Mouse (Mus musculus) intestine, embryonic 16.5 days (tissue): ENCODE measurements around the gene Gab1. TPM values are rescaled to one million over a fixed set of nuclear protein-coding genes. Genes with fewer than 3 reads are reported as not detected.
A peak's percentile ranks its signal among the peaks of the same experiment; 100 is the strongest.

Experiments used
- ATAC-seq: fragments of 200-750 bp; cut with Nextera tagmentation; 2 replicates; pipeline ENCODE4 v1.8.0; 2017; ENCODE audit warnings: moderate TSS enrichment, moderate library complexity
- H3K27ac ChIP-seq: fragments of 300-500 bp; sonication (generic); 2 replicates; pipeline ENCODE4 v1.5.1; 2014; ENCODE audit warnings: mild to moderate bottlenecking, low read length
- H3K27me3 ChIP-seq: fragments of 300-500 bp; sonication (generic); replicated peaks from 2 replicates; pipeline ENCODE4 v1.6.1; 2014; ENCODE audit warnings: low read length, control low read depth, mixed read lengths; ENCODE audit not compliant: control insufficient read depth, insufficient read depth
- H3K36me3 ChIP-seq: fragments of 300-500 bp; sonication (generic); 2 replicates; pipeline ENCODE4 v1.6.1; 2014; ENCODE audit warnings: low read length, control low read depth; ENCODE audit not compliant: control insufficient read depth, insufficient read depth
- H3K4me1 ChIP-seq: fragments of 300-500 bp; sonication (generic); 2 replicates; pipeline ENCODE4 v1.6.1; 2014; ENCODE audit warnings: low read length, control low read depth, mixed read lengths; ENCODE audit not compliant: control insufficient read depth, insufficient read depth
- H3K4me2 ChIP-seq: fragments of 300-500 bp; sonication (generic); 2 replicates; pipeline ENCODE4 v1.6.1; 2014; ENCODE audit warnings: low read depth, low read length, control low read depth
- H3K4me3 ChIP-seq: fragments of 300-500 bp; sonication (generic); 2 replicates; pipeline ENCODE4 v1.5.1; 2014; ENCODE audit warnings: mild to moderate bottlenecking, low read length
- H3K9ac ChIP-seq: fragments of 300-500 bp; sonication (generic); 2 replicates; pipeline ENCODE4 v1.6.1; 2014; ENCODE audit warnings: low read depth, low read length
- H3K9me3 ChIP-seq: fragments of 300-500 bp; sonication (generic); 2 replicates; pipeline ENCODE4 v1.6.1; 2016; ENCODE audit warnings: low read length, control low read depth; ENCODE audit not compliant: control insufficient read depth
- WGBS: fragments of 180-500 bp; shearing (Covaris S2); extraction: QIAGEN DNeasy Blood & Tissue Kit; methylation state at CpG from one replicate; pipeline ENCODE4 v1.1.7; 2014; 5-methylcytosine and 5-hydroxymethylcytosine counted together
- polyA plus RNA-seq: library from polyadenylated mRNA; unstranded; fragments of >200 nt; fragmentation: Nextera tagmentation; extraction: Ambion mirVana; gene quantifications from 2 replicates; pipeline ENCODE4 v1.2.1, GENCODE M21; 2015

The Gab1 gene
- polyA plus RNA-seq, 1 experiment from 2014 or later, result 9.0 TPM

DNA sequence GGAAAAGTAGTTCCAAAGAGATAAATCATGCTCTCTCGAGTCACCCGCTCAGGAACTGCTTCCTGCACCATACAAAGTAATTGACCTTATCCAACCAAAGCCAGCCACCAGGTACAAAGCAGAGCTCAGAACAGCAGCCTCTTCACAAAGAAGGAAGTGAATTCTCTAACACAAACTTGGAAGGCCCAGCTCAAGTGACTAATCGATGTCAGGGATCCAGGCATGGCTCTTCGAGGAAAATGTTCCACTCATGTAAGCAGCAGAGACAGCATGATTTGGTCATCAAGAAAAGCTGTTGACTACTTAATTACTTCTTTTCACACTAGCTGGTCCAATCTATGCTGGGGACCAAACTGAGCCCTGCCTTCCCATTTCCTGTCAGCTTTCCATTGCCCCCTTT lies 69.4 kb downstream of the Gab1 start:
- Histone ChIP-seq H3K9me3 (no peaks in the 10 kb centered on the region), H3K9ac (no peak overlapping the region), H3K27me3 (no peaks in the 10 kb centered on the region), H3K4me2 (no peak overlapping the region), H3K4me1 (peaks cover 28% of the 10 kb centered on the region), H3K4me3 (no peak overlapping the region), H3K27ac (peak overlapping the region; percentile 49), H3K36me3 (no peaks in the 10 kb centered on the region)
- peak; percentile 22; the same call in 1 of the 2 replicates for ATAC-seq
- WGBS, result 40% methylated on average over 4 of the region's 4 CpGs

DNA sequence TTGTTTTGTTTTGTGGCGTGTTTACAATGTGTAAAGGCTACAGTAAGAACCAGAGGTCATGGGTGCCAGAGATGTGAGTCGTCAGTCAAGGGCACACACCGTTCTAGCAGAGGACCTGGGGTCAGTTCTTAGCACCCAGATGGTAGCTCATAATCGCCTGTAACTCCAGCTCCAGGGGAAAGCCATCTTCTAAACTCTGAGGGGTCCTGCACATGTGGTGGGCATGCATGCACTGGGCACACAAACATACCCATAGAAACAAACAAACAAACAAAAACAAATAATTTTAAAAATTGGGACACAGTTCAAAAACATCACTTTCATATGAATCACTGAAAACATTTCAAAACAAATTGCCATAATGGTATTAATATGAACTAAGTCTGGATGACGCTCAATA lies 69.9 kb downstream of the Gab1 start:
- Histone ChIP-seq H3K4me2 (no peak overlapping the region), H3K27me3 (no peaks in the 10 kb centered on the region), H3K9ac (no peak overlapping the region), H3K9me3 (no peaks in the 10 kb centered on the region), H3K36me3 (no peaks in the 10 kb centered on the region), H3K4me1 (peaks cover 27% of the 10 kb centered on the region), H3K27ac (0 out of 2 replicates have a peak overlapping the region, but pooled peaks have one; percentile 49), H3K4me3 (no peak overlapping the region)
- no peak for ATAC-seq
- 90% methylated on average over 5 of the region's 5 CpGs for WGBS

- ATAC-seq, result no peak
- Histone ChIP-seq H3K4me2 (peak overlapping the region; percentile 13; the same call in 1 of the 2 replicates), H3K4me1 (peaks cover 14% of the 10 kb centered on the region), H3K36me3 (no peaks in the 10 kb centered on the region), H3K27me3 (no peaks in the 10 kb centered on the region), H3K9ac (no peak overlapping the region), H3K9me3 (no peaks in the 10 kb centered on the region), H3K27ac (peak overlapping the region; percentile 30; the same call in 1 of the 2 replicates), H3K4me3 (no peak overlapping the region)
- WGBS, result 50% methylated on average over 13 of the region's 13 CpGs
Observed at GRCm38 (mm10) chr8:80807807-80808505, 72.4 kb downstream of the Gab1 start.

DNA sequence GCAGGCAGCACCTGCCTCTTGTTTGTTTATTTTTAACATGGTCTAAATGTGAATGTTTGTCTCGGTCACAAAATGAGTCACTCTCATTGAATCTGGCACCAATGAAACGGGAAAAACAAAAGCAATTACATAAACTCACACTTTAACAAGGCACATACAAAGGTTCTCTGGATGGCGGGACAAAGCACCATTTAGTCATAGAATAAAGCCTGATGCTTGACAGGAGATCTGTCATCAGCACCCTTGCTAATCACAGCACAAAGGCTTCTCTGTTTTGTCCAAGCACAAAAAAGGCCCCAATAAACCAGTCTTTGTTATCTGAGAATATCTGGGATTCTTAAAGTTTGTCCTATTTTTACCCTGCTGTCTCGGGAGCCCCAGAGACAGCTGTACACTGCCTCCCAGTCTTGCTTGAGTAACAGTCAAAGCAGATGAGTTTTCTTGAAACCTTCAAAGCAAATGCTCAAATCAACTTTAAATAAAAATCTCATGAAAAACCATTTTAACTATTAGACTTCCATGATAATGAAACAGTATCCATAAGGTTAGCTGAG lies 76.2 kb downstream of the Gab1 start:
- Histone ChIP-seq H3K9ac (no peak overlapping the region), H3K27me3 (no peaks in the 10 kb centered on the region), H3K9me3 (peaks cover 5% of the 10 kb centered on the region; the same call in 1 of the 2 replicates), H3K4me3 (no peak overlapping the region), H3K36me3 (no peaks in the 10 kb centered on the region), H3K4me1 (no peaks in the 10 kb centered on the region), H3K27ac (no peak overlapping the region), H3K4me2 (no peak overlapping the region)
- ATAC-seq, result no peak
- WGBS, result 53% methylated on average over 4 of the region's 4 CpGs

DNA sequence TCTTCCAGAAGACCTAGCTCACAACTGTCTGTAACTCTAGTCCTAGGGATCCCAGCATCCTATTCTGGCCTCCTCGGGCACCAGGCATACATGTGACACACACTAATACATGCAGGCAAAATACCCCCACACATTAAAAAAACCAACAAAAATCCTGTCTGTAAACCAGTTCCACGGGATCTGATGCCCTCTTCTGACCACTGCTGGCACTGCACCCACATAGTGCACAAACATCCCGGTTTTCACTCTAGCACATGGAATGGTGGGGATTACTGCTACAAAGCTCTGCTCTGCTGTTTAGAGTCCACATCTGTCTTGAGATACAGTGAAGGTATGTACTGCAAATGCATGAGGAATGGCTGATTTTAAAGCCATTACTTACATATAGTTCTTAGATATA lies 81.5 kb downstream of the Gab1 start:
- Histone ChIP-seq H3K4me2 (no peak overlapping the region), H3K27ac (no peak overlapping the region), H3K9me3 (peaks cover 5% of the 10 kb centered on the region; the same call in 1 of the 2 replicates), H3K27me3 (no peaks in the 10 kb centered on the region), H3K4me1 (peaks cover 3% of the 10 kb centered on the region; the same call in 1 of the 2 replicates), H3K4me3 (no peak overlapping the region), H3K9ac (no peak overlapping the region), H3K36me3 (no peaks in the 10 kb centered on the region)
- ATAC-seq, result no peak
- WGBS, result 93% methylated on average over 3 of the region's 3 CpGs

- Histone ChIP-seq H3K27ac (no peak overlapping the region), H3K9me3 (peaks cover 5% of the 10 kb centered on the region; the same call in 1 of the 2 replicates), H3K4me1 (peaks cover 3% of the 10 kb centered on the region; the same call in 1 of the 2 replicates), H3K27me3 (no peaks in the 10 kb centered on the region), H3K36me3 (no peaks in the 10 kb centered on the region), H3K4me3 (no peak overlapping the region), H3K4me2 (no peak overlapping the region), H3K9ac (no peak overlapping the region)
- ATAC-seq, result no peak
- WGBS, result 86% methylated on average over 7 of the region's 7 CpGs
Observed at GRCm38 (mm10) chr8:80798198-80798777, 82.0 kb downstream of the Gab1 start.

DNA sequence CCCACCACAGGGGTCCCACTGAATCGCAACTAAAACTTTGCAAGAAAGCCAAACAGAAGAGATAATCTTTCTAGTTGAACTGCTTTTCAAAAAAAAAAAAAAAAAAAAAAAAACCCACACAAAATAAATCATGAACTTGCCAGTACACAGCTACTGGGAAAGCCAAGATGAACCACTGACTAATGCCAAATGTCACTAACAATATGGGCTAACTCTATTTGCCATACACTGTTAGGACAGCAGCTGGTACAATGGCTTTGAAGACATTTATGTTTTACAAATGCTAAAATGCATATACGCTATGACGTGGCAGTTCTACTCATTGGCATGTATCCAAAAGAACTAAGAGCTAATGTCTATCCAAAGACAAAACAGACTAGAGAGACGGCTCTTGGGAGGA lies 84.2 kb downstream of the Gab1 start:
- Histone ChIP-seq H3K36me3 (no peaks in the 10 kb centered on the region), H3K4me1 (peaks cover 3% of the 10 kb centered on the region; the same call in 1 of the 2 replicates), H3K4me2 (no peak overlapping the region), H3K4me3 (no peak overlapping the region), H3K27ac (no peak overlapping the region), H3K27me3 (no peaks in the 10 kb centered on the region), H3K9ac (no peak overlapping the region), H3K9me3 (peaks cover 5% of the 10 kb centered on the region; the same call in 1 of the 2 replicates)
- WGBS, result 67% methylated on average over 4 of the region's 4 CpGs
- ATAC-seq, result no peak

GRCm38 (mm10) chr8:80794585-80795509 lies 85.5 kb downstream of the Gab1 start:
- 86% methylated on average over 19 of the region's 19 CpGs for WGBS
- peaks cover 5% of the 10 kb centered on the region; the same call in 1 of the 2 replicates for H3K9me3 ChIP-seq

More at GRCm38 (mm10) chr8:80794585-80795509, 85.5 kb downstream of the Gab1 start:
- Histone ChIP-seq H3K27me3 (no peaks in the 10 kb centered on the region), H3K4me1 (peaks cover 3% of the 10 kb centered on the region; the same call in 1 of the 2 replicates), H3K27ac (no peak overlapping the region), H3K4me2 (no peak overlapping the region), H3K36me3 (no peaks in the 10 kb centered on the region), H3K4me3 (no peak overlapping the region), H3K9ac (no peak overlapping the region)
- no peak for ATAC-seq
